Mouse (Mus musculus) bone marrow, adult 2 months (tissue): ENCODE measurements around the gene Fam151a.

ENCODE experiments used
- CTCF ChIP-seq: fragments of 200-500 bp; IDR thresholded peaks from 2 replicates; pipeline ENCODE4 v1.5.1; 2011; ENCODE audit warnings: low read length, control low read depth; ENCODE audit not compliant: control insufficient read depth, insufficient read depth
- POLR2A ChIP-seq: fragments of 200-500 bp; IDR thresholded peaks from 2 replicates; pipeline ENCODE4 v1.6.1; 2011; ENCODE audit warnings: low read depth, mild to moderate bottlenecking, control low read depth, low read length, borderline replicate concordance; ENCODE audit not compliant: control insufficient read depth

- no peak for TF ChIP-seq POLR2A
- no peak for TF ChIP-seq CTCF
Measured at GRCm38 (mm10) chr4:106790938-106791337, 57.2 kb downstream of the Fam151a start.
